Mouse (Mus musculus) embryonic facial prominence, embryonic 12.5 days (tissue): Measurements from ENCODE around the gene Hand1. TPM values are rescaled to one million over a fixed set of nuclear protein-coding genes. Genes with fewer than 3 reads are reported as not detected.
"Not testable (repeated sequence)": the region's sequence is repeated elsewhere in the genome, so short reads cannot be mapped to it uniquely, and the experiment has no call there.

Source experiments
- ATAC-seq: fragments of 200-750 bp; cut with Nextera tagmentation; 2 replicates; pipeline ENCODE4 v1.8.0; 2017; ENCODE audit not compliant: insufficient number of reproducible peaks, insufficient read depth, low FRiP score, low TSS enrichment
- H3K27ac ChIP-seq: fragments of 300-500 bp; sonication (generic); 2 replicates; pipeline ENCODE4 v1.5.1; 2016; ENCODE audit warnings: mild to moderate bottlenecking
- H3K27me3 ChIP-seq: fragments of 300-500 bp; sonication (generic); 2 replicates; pipeline ENCODE4 v1.6.1; 2016; ENCODE audit warnings: mild to moderate bottlenecking, moderate library complexity
- H3K36me3 ChIP-seq: fragments of 300-500 bp; sonication (generic); 2 replicates; pipeline ENCODE4 v1.6.1; 2016; ENCODE audit warnings: mild to moderate bottlenecking
- H3K4me1 ChIP-seq: fragments of 300-500 bp; sonication (generic); 2 replicates; pipeline ENCODE4 v1.6.1; 2016
- H3K4me2 ChIP-seq: fragments of 300-500 bp; sonication (generic); replicated peaks from 2 replicates; pipeline ENCODE4 v1.6.1; 2016; ENCODE audit warnings: mild to moderate bottlenecking, moderate library complexity
- H3K4me3 ChIP-seq: fragments of 300-500 bp; sonication (generic); 2 replicates; pipeline ENCODE4 v1.5.1; 2016; ENCODE audit warnings: mild to moderate bottlenecking
- H3K9ac ChIP-seq: fragments of 300-500 bp; sonication (generic); 2 replicates; pipeline ENCODE4 v1.6.1; 2016; ENCODE audit warnings: mild to moderate bottlenecking, moderate library complexity
- H3K9me3 ChIP-seq: fragments of 300-500 bp; sonication (generic); 2 replicates; pipeline ENCODE4 v1.6.1; 2016; ENCODE audit warnings: mild to moderate bottlenecking, moderate library complexity
- WGBS: fragments of 180-500 bp; shearing (Covaris S2); methylation state at CpG from one replicate; pipeline ENCODE4 v1.1.7; 2016; 5-methylcytosine and 5-hydroxymethylcytosine counted together
- polyA plus RNA-seq: library from polyadenylated mRNA; unstranded; fragments of >200 nt; fragmentation: Nextera tagmentation; extraction: Ambion mirVana; gene quantifications from 2 replicates; pipeline ENCODE4 v1.2.1, GENCODE M21; 2016

Hand1 gene
- polyA plus RNA-seq, 1 experiment from 2014 or later = 5.4 TPM

DNA sequence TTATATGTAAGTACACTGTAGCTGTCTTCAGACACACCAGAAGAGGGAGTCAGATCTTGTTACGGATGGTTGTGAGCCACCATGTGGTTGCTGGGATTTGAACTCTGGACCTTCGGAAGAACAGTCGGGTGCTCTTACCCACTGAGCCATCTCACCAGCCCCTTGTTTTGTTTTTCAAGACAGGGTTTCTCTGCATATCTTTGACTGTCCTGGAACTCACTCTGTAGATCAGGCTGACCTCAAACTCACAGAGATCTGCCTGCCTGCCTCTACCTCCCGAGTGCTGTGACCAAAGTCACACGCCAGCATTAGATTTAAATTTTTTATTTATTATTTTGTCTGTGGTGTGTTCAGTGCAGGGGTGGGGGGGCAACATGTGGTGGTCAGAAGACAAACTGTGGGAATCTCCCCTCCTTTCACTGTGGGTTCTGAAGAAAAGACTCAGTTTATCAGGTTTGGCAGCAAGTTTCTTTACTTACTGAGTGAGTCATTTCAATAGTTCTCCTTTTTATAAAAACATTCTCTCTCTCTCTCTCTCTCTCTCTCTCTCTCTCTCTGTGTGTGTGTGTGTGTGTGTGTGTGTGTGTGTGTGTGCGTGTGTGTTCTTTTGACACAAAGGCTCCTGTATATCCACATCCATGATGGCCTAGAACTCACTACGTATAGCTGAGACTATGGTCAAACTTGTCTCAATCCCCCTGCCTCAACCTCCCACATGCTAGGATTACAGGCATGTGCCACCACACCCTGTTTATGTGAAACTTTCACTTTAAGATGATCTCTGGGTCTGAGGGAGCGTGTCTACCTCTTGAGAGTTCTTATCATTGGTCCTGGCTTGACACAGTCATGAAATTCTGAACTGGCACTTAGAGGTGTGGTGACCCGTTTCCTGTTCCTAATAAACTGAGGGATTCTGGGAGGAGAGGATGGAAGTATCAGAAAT is 14.1 kb upstream of the Hand1 start:
- WGBS = 83% methylated on average over 8 of the region's 9 CpGs
- not testable (repeated sequence) for H3K4me3 ChIP-seq, H3K4me2 ChIP-seq, H3K9ac ChIP-seq, H3K9me3 ChIP-seq, ATAC-seq, H3K36me3 ChIP-seq, H3K4me1 ChIP-seq, H3K27ac ChIP-seq
- peaks cover 22% of the 10 kb centered on the region for H3K27me3 ChIP-seq

DNA sequence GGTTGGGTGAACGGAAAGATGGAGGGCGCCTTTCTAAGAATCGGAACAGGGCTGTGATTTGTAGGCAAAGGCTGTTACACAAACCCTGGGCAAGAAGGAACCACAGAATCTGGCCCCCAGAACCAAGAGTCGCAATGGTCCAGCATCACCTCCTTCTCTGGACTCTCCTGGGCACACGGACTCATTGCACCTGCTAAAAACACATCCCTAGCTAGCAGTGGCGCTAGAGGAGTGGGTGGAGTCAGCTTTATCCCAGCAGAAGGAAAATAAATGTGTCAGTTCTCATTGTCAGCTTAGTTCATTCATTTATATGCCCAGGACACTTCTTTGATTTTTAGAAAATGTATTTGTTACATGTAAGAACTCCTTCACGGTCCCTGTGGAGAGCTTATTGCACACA is 8.8 kb upstream of the Hand1 start:
- WGBS = 22% methylated on average over 7 of the region's 7 CpGs
- ATAC-seq = no peak
- H3K27me3 ChIP-seq = peaks cover 64% of the 10 kb centered on the region
- no peak overlapping the region for H3K4me3 ChIP-seq
- H3K9me3 ChIP-seq = no peaks in the 10 kb centered on the region
- no peak overlapping the region for H3K4me2 ChIP-seq
- H3K27ac ChIP-seq = no peak overlapping the region
- 0 out of 2 replicates have a peak, but pooled peaks cover 3% of the 10 kb centered on the region for H3K4me1 ChIP-seq
- H3K9ac ChIP-seq = no peak overlapping the region
- no peaks in the 10 kb centered on the region for H3K36me3 ChIP-seq

DNA sequence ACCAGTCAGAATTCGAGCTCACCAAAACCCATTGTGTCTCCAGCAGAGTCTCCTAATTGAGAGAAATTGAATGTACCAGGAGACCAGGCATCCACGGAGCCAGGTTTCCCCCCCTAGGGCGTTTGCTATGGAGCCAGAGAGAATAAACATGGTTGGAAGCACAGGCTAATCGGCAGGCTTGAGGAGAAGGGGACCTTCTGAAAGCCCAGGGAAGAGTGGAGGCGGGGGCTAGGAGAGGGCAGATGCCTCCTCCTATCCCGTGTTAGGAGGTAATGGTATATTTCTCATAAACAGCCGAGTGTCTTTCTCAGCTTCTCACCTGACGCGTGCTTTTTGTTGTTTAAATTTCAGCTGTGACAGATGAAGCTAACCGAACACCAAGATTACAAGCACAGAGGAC is 8.4 kb upstream of the Hand1 start:
- whole genome bisulfite sequencing = 9% methylated on average over 10 of the region's 10 CpGs
- Histone ChIP-seq H3K27ac (no peak overlapping the region), H3K9ac (no peak overlapping the region), H3K4me2 (no peak overlapping the region), H3K4me3 (no peak overlapping the region), H3K4me1 (0 out of 2 replicates have a peak, but pooled peaks cover 3% of the 10 kb centered on the region), H3K9me3 (no peaks in the 10 kb centered on the region), H3K27me3 (peaks cover 68% of the 10 kb centered on the region), H3K36me3 (no peaks in the 10 kb centered on the region)
- no peak for ATAC-seq

DNA sequence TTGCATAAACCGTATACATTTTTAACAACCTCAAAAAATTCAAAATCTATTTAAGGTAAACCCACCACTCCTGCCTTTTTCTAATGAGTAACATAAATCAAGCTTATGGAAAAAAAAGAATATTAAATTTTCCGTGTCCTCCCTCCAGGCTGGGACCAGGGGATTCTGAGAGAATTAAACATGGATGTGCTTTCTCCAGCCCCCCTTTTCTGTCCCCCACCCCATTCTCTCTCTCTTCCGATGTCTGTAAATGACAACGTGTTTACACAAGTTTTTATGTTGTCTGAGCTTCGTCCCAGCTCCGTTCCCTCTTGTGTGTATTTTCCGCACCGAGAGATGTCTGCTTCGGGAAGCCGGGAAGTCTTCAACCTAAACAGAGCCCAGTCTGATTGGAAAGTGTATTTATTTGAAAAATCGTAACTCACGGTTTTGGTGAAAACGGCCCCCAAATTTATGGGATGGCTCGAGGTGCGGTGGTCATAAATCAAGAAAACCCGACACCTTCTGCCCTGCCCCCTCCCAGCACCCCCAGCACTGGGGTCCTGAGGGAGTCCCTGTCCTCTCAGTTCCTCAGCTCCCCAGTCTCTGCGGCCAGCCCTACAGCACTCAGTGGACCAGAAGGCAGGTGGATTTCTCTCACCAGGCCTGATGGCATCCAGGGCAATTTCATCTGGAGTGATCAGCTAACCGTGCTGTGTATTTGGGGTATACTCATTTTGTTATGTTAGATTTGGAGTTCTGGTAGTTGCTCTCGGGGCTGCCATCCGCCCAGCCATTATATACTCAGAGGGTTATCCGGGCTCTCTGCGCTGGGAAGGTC is 5.5 kb upstream of the Hand1 start:
- no peak overlapping the region for H3K4me2 ChIP-seq
- H3K4me1 ChIP-seq = peaks cover 9% of the 10 kb centered on the region; the same call in 1 of the 2 replicates
- H3K36me3 ChIP-seq = no peaks in the 10 kb centered on the region

DNA sequence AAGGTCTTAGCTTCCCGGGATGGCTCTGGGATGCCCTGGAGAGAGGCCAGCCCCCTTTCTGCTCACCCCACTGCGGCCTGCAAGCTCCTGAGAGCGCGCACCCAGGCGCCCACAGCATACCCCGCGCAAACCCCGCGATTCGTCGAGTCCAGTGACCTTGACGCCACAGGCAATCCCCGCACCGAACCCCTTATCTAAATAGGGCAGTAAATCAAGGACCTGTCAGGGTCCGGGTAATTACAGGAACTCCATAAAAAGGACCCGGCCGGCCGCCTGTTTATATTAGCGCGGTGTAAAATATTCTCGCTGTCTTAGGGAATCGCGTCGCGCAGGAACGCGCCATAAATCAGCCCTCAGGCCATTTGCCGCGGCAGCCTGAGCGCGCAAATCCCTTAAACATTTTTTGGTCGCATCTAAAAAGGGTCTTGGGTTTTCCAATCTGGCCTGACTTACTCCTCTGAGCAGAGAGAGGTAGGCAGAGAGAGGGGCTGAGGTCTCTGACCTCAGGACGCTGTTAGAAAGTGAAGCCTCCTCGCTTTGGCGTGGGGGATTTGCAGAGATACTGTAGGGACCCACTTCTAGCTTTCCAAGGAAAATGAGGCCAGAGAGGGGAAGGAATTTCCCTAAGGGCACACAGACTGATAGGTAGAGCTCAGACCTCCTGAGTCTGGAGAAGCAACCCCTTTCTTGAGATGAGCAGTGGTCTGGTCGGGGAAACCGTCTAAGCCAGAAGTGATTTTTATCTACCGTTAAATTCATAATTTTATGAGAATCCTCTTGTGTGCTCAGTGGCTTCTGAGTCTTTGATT is 4.5 kb upstream of the Hand1 start:
- Histone ChIP-seq H3K9me3 (no peaks in the 10 kb centered on the region), H3K9ac (no peak overlapping the region), H3K4me3 (0 out of 2 replicates have a peak overlapping the region, but pooled peaks have one; percentile 1), H3K4me2 (no peak overlapping the region; the same call in 1 of the 2 replicates), H3K4me1 (peaks cover 9% of the 10 kb centered on the region; the same call in 1 of the 2 replicates), H3K27me3 (peaks cover 96% of the 10 kb centered on the region), H3K27ac (no peak overlapping the region), H3K36me3 (no peaks in the 10 kb centered on the region)
- no peak for ATAC-seq
- under 1% methylated on average over 38 of the region's 38 CpGs for WGBS

More for the DNA sequence above, 5.5 kb upstream of the Hand1 start:
- peaks cover 92% of the 10 kb centered on the region for H3K27me3 ChIP-seq
- H3K9me3 ChIP-seq = no peaks in the 10 kb centered on the region
- no peak for ATAC-seq
- 5% methylated on average over 22 of the region's 22 CpGs for WGBS
- H3K9ac ChIP-seq = no peak overlapping the region
- H3K27ac ChIP-seq = no peak overlapping the region
- no peak overlapping the region for H3K4me3 ChIP-seq

DNA sequence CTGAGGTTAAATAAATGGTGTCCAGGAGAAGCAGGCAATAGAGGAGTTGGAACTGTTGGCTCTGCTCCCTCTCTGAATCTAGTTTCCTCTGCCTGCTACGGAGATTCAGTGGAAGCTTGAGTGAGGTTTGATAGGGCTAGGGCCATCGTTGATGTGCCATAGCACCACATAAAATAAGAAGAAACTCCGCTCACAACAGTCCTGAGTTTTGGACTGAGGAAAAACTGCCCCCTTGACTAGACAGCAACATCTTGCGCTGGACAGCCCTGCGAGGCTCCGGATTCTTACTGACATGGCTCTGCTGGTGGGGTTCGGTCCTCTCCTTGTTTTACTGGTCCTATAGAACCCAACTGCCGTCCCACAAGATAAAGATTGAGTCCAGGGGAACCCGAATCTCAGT is 3.8 kb upstream of the Hand1 start:
- H3K9ac ChIP-seq = no peak overlapping the region
- no peaks in the 10 kb centered on the region for H3K9me3 ChIP-seq
- no peak overlapping the region for H3K4me2 ChIP-seq
- H3K4me1 ChIP-seq = peaks cover 9% of the 10 kb centered on the region; the same call in 1 of the 2 replicates
- H3K36me3 ChIP-seq = no peaks in the 10 kb centered on the region
- no peak overlapping the region for H3K4me3 ChIP-seq
- peaks cover 97% of the 10 kb centered on the region for H3K27me3 ChIP-seq
- ATAC-seq = no peak
- WGBS = 7% methylated on average over 9 of the region's 9 CpGs
- no peak overlapping the region for H3K27ac ChIP-seq

DNA sequence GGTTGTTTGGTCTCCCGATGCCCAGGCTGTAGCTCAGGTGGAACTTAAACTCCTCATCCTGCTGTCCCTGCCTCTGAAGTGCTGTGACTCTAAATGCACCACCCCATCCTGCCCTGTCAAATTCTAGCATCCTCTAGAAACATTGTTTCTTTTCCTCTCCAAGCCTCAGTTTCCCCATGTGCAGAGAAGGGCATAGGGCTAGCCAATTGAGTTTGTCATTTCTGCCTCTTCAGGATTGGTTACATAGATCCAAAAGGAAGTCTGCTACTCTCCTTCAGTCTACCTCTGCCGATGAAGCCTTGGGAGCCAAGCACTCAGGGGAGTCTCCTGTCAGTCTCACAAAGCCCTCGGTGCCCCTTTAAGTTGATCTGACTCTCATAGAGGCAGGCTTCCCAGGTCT is 3.3 kb upstream of the Hand1 start:
- H3K27me3 ChIP-seq = peaks cover 97% of the 10 kb centered on the region
- 11% methylated on average over 3 of the region's 3 CpGs for WGBS
- no peaks in the 10 kb centered on the region for H3K9me3 ChIP-seq
- no peak for ATAC-seq
- H3K4me2 ChIP-seq = no peak overlapping the region
- H3K4me3 ChIP-seq = no peak overlapping the region
- no peaks in the 10 kb centered on the region for H3K36me3 ChIP-seq
- H3K4me1 ChIP-seq = peaks cover 9% of the 10 kb centered on the region; the same call in 1 of the 2 replicates
- H3K9ac ChIP-seq = no peak overlapping the region
- H3K27ac ChIP-seq = no peak overlapping the region

DNA sequence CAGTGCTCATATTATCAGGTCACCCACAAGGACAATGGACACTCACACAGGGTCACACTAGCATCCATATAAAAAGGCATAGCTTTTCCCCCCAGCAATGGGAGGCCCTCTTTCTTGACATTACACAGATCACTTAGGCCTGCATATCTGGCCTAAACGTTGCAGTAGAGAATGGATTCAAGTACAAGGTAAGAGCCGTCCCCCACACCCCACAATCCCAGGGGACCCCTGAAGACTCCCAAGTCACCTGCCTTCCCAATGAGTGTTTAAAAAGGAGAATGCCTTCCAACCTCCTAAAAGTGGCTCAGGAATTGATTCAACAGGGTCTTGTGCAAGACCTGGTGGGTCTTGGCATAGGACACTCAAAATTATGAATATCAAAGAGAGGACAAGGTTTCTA is 2.7 kb upstream of the Hand1 start:
- no peak for ATAC-seq
- Histone ChIP-seq H3K4me2 (no peak overlapping the region), H3K27me3 (peaks cover 97% of the 10 kb centered on the region), H3K9ac (no peak overlapping the region), H3K4me3 (no peak overlapping the region), H3K27ac (no peak overlapping the region), H3K9me3 (no peaks in the 10 kb centered on the region), H3K4me1 (peaks cover 9% of the 10 kb centered on the region; the same call in 1 of the 2 replicates), H3K36me3 (no peaks in the 10 kb centered on the region)
- WGBS = 15% methylated on average over 2 of the region's 2 CpGs

DNA sequence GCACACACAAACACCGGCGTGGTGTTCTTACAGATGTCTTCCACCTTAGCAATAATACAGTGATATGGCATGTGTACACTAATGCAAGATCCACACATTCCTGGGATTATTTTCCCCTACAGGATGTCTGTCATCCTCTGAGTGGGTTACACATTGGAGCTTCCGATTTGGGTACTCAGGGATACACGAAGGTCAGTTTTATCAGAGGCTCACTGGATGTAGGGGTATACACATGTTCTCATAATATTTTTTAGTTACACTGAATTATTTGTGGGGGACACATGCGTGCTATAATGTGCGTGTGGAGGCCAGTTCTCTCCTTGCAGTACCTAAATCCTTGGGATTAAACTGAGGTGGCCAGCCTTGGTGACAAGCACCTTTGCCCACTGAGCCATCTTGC is 1.4 kb upstream of the Hand1 start:
- Histone ChIP-seq H3K4me1 (peaks cover 9% of the 10 kb centered on the region; the same call in 1 of the 2 replicates), H3K4me3 (no peak overlapping the region), H3K36me3 (no peaks in the 10 kb centered on the region), H3K9me3 (no peaks in the 10 kb centered on the region), H3K27ac (no peak overlapping the region), H3K27me3 (peaks cover 97% of the 10 kb centered on the region), H3K4me2 (no peak overlapping the region; the same call in 1 of the 2 replicates), H3K9ac (no peak overlapping the region)
- 9% methylated on average over 6 of the region's 6 CpGs for WGBS
- no peak for ATAC-seq

DNA sequence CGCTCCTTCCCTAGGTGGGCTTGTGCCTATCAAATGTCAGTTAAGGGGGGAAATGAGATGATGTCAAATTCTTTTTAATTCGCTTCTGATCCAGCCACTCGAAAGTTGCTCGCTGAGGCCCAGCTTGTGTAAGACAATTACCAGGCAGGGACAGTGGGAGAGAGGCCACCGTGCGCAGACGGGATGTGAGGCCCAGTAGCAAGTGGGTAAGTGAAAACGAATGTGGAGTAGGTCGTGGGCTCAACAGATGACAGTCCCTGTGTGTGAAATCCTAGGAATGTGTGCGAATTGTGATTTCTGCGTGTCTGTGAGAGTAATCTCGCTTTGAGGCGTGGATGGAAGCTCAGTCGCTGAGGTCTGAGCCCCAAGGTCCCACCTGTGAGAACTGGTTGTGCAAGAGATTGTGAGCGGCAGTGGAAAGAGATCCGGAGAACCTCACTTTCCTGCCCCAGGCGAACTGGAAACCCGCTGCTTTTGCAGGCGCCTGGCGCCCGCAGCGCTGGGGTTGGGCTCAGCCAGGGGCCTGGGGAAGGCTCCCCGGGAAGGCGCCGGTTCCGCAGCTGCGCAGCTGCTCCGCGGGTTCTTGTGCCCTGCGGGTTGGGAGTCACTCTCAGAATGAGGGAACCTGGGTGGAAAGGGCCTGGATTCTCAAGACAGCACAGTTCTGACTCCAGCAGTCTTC is 819 bp upstream of the Hand1 start:
- ATAC-seq = no peak
- Histone ChIP-seq H3K27me3 (peaks cover 96% of the 10 kb centered on the region), H3K4me2 (no peak overlapping the region; the same call in 1 of the 2 replicates), H3K4me1 (peaks cover 9% of the 10 kb centered on the region; the same call in 1 of the 2 replicates), H3K27ac (no peak overlapping the region), H3K4me3 (peak overlapping the region; percentile 7), H3K36me3 (no peaks in the 10 kb centered on the region), H3K9ac (peak overlapping the region; percentile 8; the same call in 1 of the 2 replicates), H3K9me3 (no peaks in the 10 kb centered on the region)
- WGBS = under 1% methylated on average over 29 of the region's 30 CpGs
